Mouse (Mus musculus) retina, postnatal 7 days (tissue): ENCODE results near the gene Fam114a1.

Experiments used
- DNase-seq: peaks from one replicate; pipeline ENCODE4 v3.0.0-alpha.2; 2012; ENCODE audit warnings: low read depth, low spot score

Gene Fam114a1

GRCm38 (mm10) chr5:65003946-65004535 lies 34.2 kb downstream of the Fam114a1 start:
- DNase-seq: no peak

GRCm38 (mm10) chr5:65005251-65005650 lies 35.4 kb downstream of the Fam114a1 start:
- no peak for DNase-seq

- DNase-seq: no peak
These were observed 36.2 kb downstream of the Fam114a1 start for GRCm38 (mm10) chr5:65006011-65006491.

- DNase-seq: no peak
These were observed 42.2 kb downstream of the Fam114a1 start for GRCm38 (mm10) chr5:65011901-65012573.

- DNase-seq: no peak
These were observed 45.6 kb downstream of the Fam114a1 start for GRCm38 (mm10) chr5:65015508-65015907.

- DNase-seq: no peak
These were observed 49.2 kb downstream of the Fam114a1 start for GRCm38 (mm10) chr5:65019109-65019508.

GRCm38 (mm10) chr5:65019823-65020222 lies 50.0 kb downstream of the Fam114a1 start:
- DNase-seq: no peak

- DNase-seq: no peak
These were observed 52.1 kb downstream of the Fam114a1 start for GRCm38 (mm10) chr5:65022006-65022405.

GRCm38 (mm10) chr5:65024641-65025040 lies 54.8 kb downstream of the Fam114a1 start:
- DNase-seq: no peak

GRCm38 (mm10) chr5:65025916-65026315 lies 56.0 kb downstream of the Fam114a1 start:
- DNase-seq: no peak

GRCm38 (mm10) chr5:65026776-65027175 lies 56.9 kb downstream of the Fam114a1 start:
- DNase-seq: no peak

GRCm38 (mm10) chr5:65028019-65028418 lies 58.1 kb downstream of the Fam114a1 start:
- no peak for DNase-seq

GRCm38 (mm10) chr5:65036597-65036996 lies 66.7 kb downstream of the Fam114a1 start:
- DNase-seq: no peak

- no peak for DNase-seq
These were observed 68.4 kb downstream of the Fam114a1 start for GRCm38 (mm10) chr5:65038305-65038704.

GRCm38 (mm10) chr5:65038811-65039571 lies 69.1 kb downstream of the Fam114a1 start:
- no peak for DNase-seq

- no peak for DNase-seq
These were observed 70.6 kb downstream of the Fam114a1 start for GRCm38 (mm10) chr5:65040463-65040862.

- DNase-seq: no peak
These were observed 73.6 kb downstream of the Fam114a1 start for GRCm38 (mm10) chr5:65043407-65043895.

- DNase-seq: no peak
These were observed 75.9 kb downstream of the Fam114a1 start for GRCm38 (mm10) chr5:65045642-65046370.

GRCm38 (mm10) chr5:65046442-65047284 lies 76.8 kb downstream of the Fam114a1 start:
- DNase-seq: no peak

GRCm38 (mm10) chr5:65047285-65047855 lies 77.5 kb downstream of the Fam114a1 start:
- DNase-seq: no peak
